Mouse (Mus musculus) lung, embryonic 14.5 days (tissue): ENCODE measurements around the gene Arf1. TPM values are rescaled to one million over a fixed set of nuclear protein-coding genes. Genes with fewer than 3 reads are reported as not detected.

Source experiments
- ATAC-seq: fragments of 200-750 bp; cut with Nextera tagmentation; 2 replicates; pipeline ENCODE4 v1.8.0; 2017; ENCODE audit warnings: mild to moderate bottlenecking, moderate TSS enrichment, moderate library complexity; ENCODE audit not compliant: insufficient read depth
- DNase-seq: peaks from one replicate; pipeline ENCODE4 v3.0.0-alpha.2; 2015
- H3K27ac ChIP-seq: fragments of 300-500 bp; sonication (generic); 2 replicates; pipeline ENCODE4 v1.5.1; 2014; ENCODE audit warnings: low read depth, mild to moderate bottlenecking, moderate library complexity
- H3K27me3 ChIP-seq: fragments of 300-500 bp; sonication (generic); 2 replicates; pipeline ENCODE4 v1.6.1; 2014; ENCODE audit warnings: low read length, control low read depth; ENCODE audit not compliant: insufficient read depth
- H3K36me3 ChIP-seq: fragments of 300-500 bp; sonication (generic); 2 replicates; pipeline ENCODE4 v1.6.1; 2014; ENCODE audit warnings: control low read depth; ENCODE audit not compliant: insufficient read depth
- H3K4me1 ChIP-seq: fragments of 300-500 bp; sonication (generic); 2 replicates; pipeline ENCODE4 v1.6.1; 2014; ENCODE audit warnings: antibody characterized with exemption, control low read depth; ENCODE audit not compliant: insufficient read depth
- H3K4me2 ChIP-seq: fragments of 300-500 bp; sonication (generic); 2 replicates; pipeline ENCODE4 v1.6.1; 2014; ENCODE audit warnings: mild to moderate bottlenecking
- H3K4me3 ChIP-seq: fragments of 300-500 bp; sonication (generic); 2 replicates; pipeline ENCODE4 v1.5.1; 2014; ENCODE audit warnings: low read depth, low read length
- H3K9ac ChIP-seq: fragments of 300-500 bp; sonication (generic); 2 replicates; pipeline ENCODE4 v1.6.1; 2014
- H3K9me3 ChIP-seq: fragments of 300-500 bp; sonication (generic); 2 replicates; pipeline ENCODE4 v1.6.1; 2016; ENCODE audit warnings: low read depth, low read length, control low read depth
- CTCF ChIP-seq: IDR thresholded peaks from 2 replicates; pipeline ENCODE4 v1.5.1; 2016; ENCODE audit warnings: antibody characterized with exemption, low read depth
- WGBS: fragments of 180-500 bp; shearing (Covaris S2); extraction: QIAGEN DNeasy Blood & Tissue Kit; methylation state at CpG from one replicate; pipeline ENCODE4 v1.1.7; 2014; 5-methylcytosine and 5-hydroxymethylcytosine counted together
- polyA plus RNA-seq: library from polyadenylated mRNA; unstranded; fragments of >200 nt; fragmentation: Nextera tagmentation; extraction: Ambion mirVana; gene quantifications from 2 replicates; pipeline ENCODE4 v1.2.1, GENCODE M21; 2014

The Arf1 gene
- 687 and 693 TPM in 2 replicates for polyA plus RNA-seq

GRCm38 (mm10) chr11:59228122-59228953 is at the start of gene Arf1:
Gene Arf1 (minus strand): TSS chr11:59228270.
- Histone ChIP-seq H3K9ac (peak within 1 kb of the TSS; percentile 100), H3K4me3 (peak within 1 kb of the TSS; percentile 100), H3K9me3 (no peaks in the 10 kb centered on the region), H3K4me1 (peaks cover 22% of the 10 kb centered on the region), H3K27me3 (no peaks in the 10 kb centered on the region), H3K4me2 (peak within 1 kb of the TSS; percentile 87), H3K27ac (peak within 1 kb of the TSS; percentile 98), H3K36me3 (peaks cover 10% of the 10 kb centered on the region; the same call in 1 of the 2 replicates)
- peak; percentile 99 for DNase-seq
- 5% methylated on average over 59 of the region's 59 CpGs for WGBS
- no peak; the same call in 1 of the 2 replicates for TF ChIP-seq CTCF
- peak; percentile 96 for ATAC-seq

- H3K27ac ChIP-seq, result no peak overlapping the region
- no peak for TF ChIP-seq CTCF
- 28% methylated on average over 2 of the region's 2 CpGs for WGBS
- no peak overlapping the region for H3K4me3 ChIP-seq
- H3K27me3 ChIP-seq, result no peaks in the 10 kb centered on the region; the same call in 1 of the 2 replicates
- H3K9me3 ChIP-seq, result no peaks in the 10 kb centered on the region
- ATAC-seq (no peak), DNase-seq (peak; percentile 55)
- H3K9ac ChIP-seq, result no peak overlapping the region
- H3K4me1 ChIP-seq, result no peaks in the 10 kb centered on the region
- no peaks in the 10 kb centered on the region for H3K36me3 ChIP-seq
- no peak overlapping the region for H3K4me2 ChIP-seq
Measured at GRCm38 (mm10) chr11:59276877-59277276, 48.8 kb upstream of the Arf1 start.

GRCm38 (mm10) chr11:59274184-59274583 is 46.1 kb upstream of the Arf1 start:
- H3K27me3 ChIP-seq, result no peaks in the 10 kb centered on the region
- no peak overlapping the region for H3K9ac ChIP-seq
- 79% methylated on average over 3 of the region's 3 CpGs for WGBS
- H3K4me3 ChIP-seq, result no peak overlapping the region
- H3K9me3 ChIP-seq, result no peaks in the 10 kb centered on the region
- H3K27ac ChIP-seq, result no peak overlapping the region
- H3K4me2 ChIP-seq, result no peak overlapping the region
- no peaks in the 10 kb centered on the region for H3K4me1 ChIP-seq
- H3K36me3 ChIP-seq, result no peaks in the 10 kb centered on the region
- DNase-seq, result no peak
- ATAC-seq, result no peak
- no peak for TF ChIP-seq CTCF

DNA sequence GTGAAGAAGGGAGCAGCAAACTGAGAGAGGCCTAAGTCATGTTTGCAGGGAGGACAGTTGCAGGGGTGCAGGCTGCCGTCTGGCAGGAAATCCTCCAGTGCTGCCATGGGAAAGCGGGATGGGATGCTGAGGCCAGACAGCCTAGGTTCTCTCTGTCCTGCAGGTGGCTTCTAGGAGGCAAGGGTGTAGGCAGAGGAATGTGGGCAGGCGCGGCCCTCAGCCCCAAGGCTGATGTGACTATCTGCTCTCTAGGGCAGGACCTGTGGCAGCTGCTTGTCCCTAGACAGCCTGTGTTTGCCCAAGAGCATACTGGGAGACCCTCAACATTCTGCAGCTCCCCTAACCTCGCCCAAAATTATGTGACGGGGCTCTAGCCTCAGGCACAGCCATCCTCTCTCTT is 38.7 kb upstream of the Arf1 start:
- Histone ChIP-seq H3K4me1 (peaks cover 7% of the 10 kb centered on the region; the same call in 1 of the 2 replicates), H3K9me3 (no peaks in the 10 kb centered on the region), H3K4me2 (no peak overlapping the region), H3K36me3 (no peaks in the 10 kb centered on the region), H3K4me3 (no peak overlapping the region), H3K27ac (no peak overlapping the region), H3K9ac (no peak overlapping the region), H3K27me3 (peaks cover 25% of the 10 kb centered on the region)
- WGBS, result 20% methylated on average over 6 of the region's 6 CpGs
- no peak for ATAC-seq
- DNase-seq, result no peak
- no peak for TF ChIP-seq CTCF

GRCm38 (mm10) chr11:59265154-59265813 is 37.2 kb upstream of the Arf1 start:
- Histone ChIP-seq H3K27me3 (peaks cover 25% of the 10 kb centered on the region), H3K9me3 (no peaks in the 10 kb centered on the region), H3K4me2 (no peak overlapping the region), H3K27ac (no peak overlapping the region), H3K4me1 (peaks cover 7% of the 10 kb centered on the region; the same call in 1 of the 2 replicates), H3K9ac (no peak overlapping the region), H3K4me3 (no peak overlapping the region), H3K36me3 (no peaks in the 10 kb centered on the region)
- no peak for ATAC-seq
- no peak for DNase-seq
- no peak for TF ChIP-seq CTCF
- WGBS, result 50% methylated on average over 8 of the region's 8 CpGs

DNA sequence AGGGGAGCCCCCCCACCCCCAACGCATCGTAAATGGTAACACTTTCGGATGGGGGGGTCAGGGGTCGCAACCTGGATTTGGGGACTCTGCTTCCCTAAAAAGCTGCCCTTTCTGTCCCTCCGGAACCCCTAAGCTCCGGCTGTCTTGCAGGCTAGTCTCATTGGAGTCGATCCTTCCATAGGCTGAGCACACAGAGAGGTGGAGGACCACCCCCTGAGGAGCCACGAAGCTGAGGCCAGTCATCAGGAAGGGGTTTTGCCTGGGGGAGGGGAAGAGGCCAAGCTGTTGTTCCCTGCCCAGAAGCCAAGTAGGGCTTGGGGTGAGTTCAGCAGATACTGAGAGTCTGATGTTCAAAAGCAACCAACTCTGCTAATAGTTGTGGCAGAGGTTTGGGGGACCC is 36.5 kb upstream of the Arf1 start:
- H3K9ac ChIP-seq, result peak overlapping the region; percentile 62
- H3K27me3 ChIP-seq, result peaks cover 25% of the 10 kb centered on the region
- DNase-seq, result peak; percentile 11
- H3K36me3 ChIP-seq, result no peaks in the 10 kb centered on the region
- H3K9me3 ChIP-seq, result no peaks in the 10 kb centered on the region
- H3K4me1 ChIP-seq, result peaks cover 7% of the 10 kb centered on the region; the same call in 1 of the 2 replicates
- WGBS, result 5% methylated on average over 8 of the region's 8 CpGs
- no peak overlapping the region for H3K27ac ChIP-seq
- no peak for TF ChIP-seq CTCF
- H3K4me2 ChIP-seq, result peak overlapping the region; percentile 92
- ATAC-seq, result peak; percentile 36; the same call in 1 of the 2 replicates
- H3K4me3 ChIP-seq, result peak overlapping the region; percentile 54
